Mouse (Mus musculus): ENCODE measurements at regions not wholly inside any gene's neighbourhood (a gene's known extent, or its start where the extent isn't known, plus 50 kb on each side); places are given as distances from the start of the nearest gene placed in this dataset.
"Not testable (repeated sequence)": the region's sequence is repeated elsewhere in the genome, so short reads cannot be mapped to it uniquely, and the experiment has no call there.

GRCm38 (mm10) chr6:18566934-18567333 is 52.3 kb upstream of the Cttnbp2 start:
- H3K4me1 ChIP-seq (ENCODE audit: control insufficient read depth, insufficient read depth, low read length); H3K36me3 ChIP-seq (ENCODE audit: control insufficient read depth, insufficient read depth, low read length); H3K9me3 ChIP-seq (ENCODE audit: control insufficient read depth, low read length); H3K27ac ChIP-seq (ENCODE audit: low read depth, low read length); DNase-seq (ENCODE audit: low spot score, missing footprints); ATAC-seq (ENCODE audit: low FRiP score); H3K27me3 ChIP-seq (ENCODE audit: control insufficient read depth, insufficient read depth, low read length); H3K9ac ChIP-seq (ENCODE audit: low read length); H3K4me2 ChIP-seq; H3K4me3 ChIP-seq (ENCODE audit: low read depth, low read length): not testable (repeated sequence)
- WGBS, result 75% methylated on average over 2 of the region's 2 CpGs

GRCm38 (mm10) chr6:18569221-18569620 is 54.6 kb upstream of the Cttnbp2 start:
- H3K9me3 ChIP-seq (ENCODE audit: control insufficient read depth, low read length), result no peaks in the 10 kb centered on the region
- H3K27me3 ChIP-seq (ENCODE audit: control insufficient read depth, insufficient read depth, low read length), result no peaks in the 10 kb centered on the region
- no peaks in the 10 kb centered on the region for H3K4me1 ChIP-seq (ENCODE audit: control insufficient read depth, insufficient read depth, low read length)
- H3K9ac ChIP-seq (ENCODE audit: low read length), result no peak overlapping the region
- H3K4me3 ChIP-seq (ENCODE audit: low read depth, low read length), result no peak overlapping the region
- H3K27ac ChIP-seq (ENCODE audit: low read depth, low read length), result no peak overlapping the region
- DNase-seq (ENCODE audit: low spot score, missing footprints) (no peak), ATAC-seq (ENCODE audit: low FRiP score) (no peak)
- H3K36me3 ChIP-seq (ENCODE audit: control insufficient read depth, insufficient read depth, low read length), result no peaks in the 10 kb centered on the region
- 79% methylated on average over 2 of the region's 2 CpGs for WGBS
- H3K4me2 ChIP-seq, result no peak overlapping the region

DNA sequence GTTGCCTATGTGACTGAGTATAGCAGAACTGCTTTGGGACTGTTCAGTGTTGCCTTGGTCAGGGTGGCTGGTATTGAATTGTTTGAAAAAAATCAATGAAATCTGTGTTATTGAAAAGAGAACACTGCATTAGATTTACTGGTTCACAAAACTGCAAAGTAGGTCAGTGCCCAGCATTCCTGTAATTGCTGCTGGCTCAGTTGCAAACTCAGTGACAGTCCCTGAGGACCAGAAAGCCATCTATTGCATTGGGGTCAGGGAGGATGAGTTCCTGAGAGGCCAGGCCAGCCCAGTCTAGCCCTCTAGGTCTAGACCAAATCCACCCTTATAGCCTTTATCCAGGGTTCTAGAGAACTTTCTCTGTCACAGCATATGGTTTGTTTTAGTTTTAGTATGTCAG is 63.9 kb upstream of the Cttnbp2 start:
- ATAC-seq (ENCODE audit: low FRiP score) (no peak), DNase-seq (ENCODE audit: low spot score, missing footprints) (no peak)
- no peak overlapping the region for H3K27ac ChIP-seq (ENCODE audit: low read depth, low read length)
- no peaks in the 10 kb centered on the region for H3K4me1 ChIP-seq (ENCODE audit: control insufficient read depth, insufficient read depth, low read length)
- no peaks in the 10 kb centered on the region for H3K36me3 ChIP-seq (ENCODE audit: control insufficient read depth, insufficient read depth, low read length)
- H3K9me3 ChIP-seq (ENCODE audit: control insufficient read depth, low read length), result no peaks in the 10 kb centered on the region
- H3K4me3 ChIP-seq (ENCODE audit: low read depth, low read length), result no peak overlapping the region
- no peak overlapping the region for H3K9ac ChIP-seq (ENCODE audit: low read length)
- H3K4me2 ChIP-seq, result no peak overlapping the region
- no peaks in the 10 kb centered on the region for H3K27me3 ChIP-seq (ENCODE audit: control insufficient read depth, insufficient read depth, low read length)

- no peak overlapping the region for H3K4me3 ChIP-seq (ENCODE audit: low read depth, low read length)
- ATAC-seq (ENCODE audit: low FRiP score) (no peak), DNase-seq (ENCODE audit: low spot score, missing footprints) (no peak)
- H3K9ac ChIP-seq (ENCODE audit: low read length), result no peak overlapping the region
- no peak overlapping the region for H3K27ac ChIP-seq (ENCODE audit: low read depth, low read length)
- no peaks in the 10 kb centered on the region for H3K4me1 ChIP-seq (ENCODE audit: control insufficient read depth, insufficient read depth, low read length)
- no peaks in the 10 kb centered on the region for H3K36me3 ChIP-seq (ENCODE audit: control insufficient read depth, insufficient read depth, low read length)
- H3K27me3 ChIP-seq (ENCODE audit: control insufficient read depth, insufficient read depth, low read length), result no peaks in the 10 kb centered on the region
- H3K4me2 ChIP-seq, result no peak overlapping the region
- no peaks in the 10 kb centered on the region for H3K9me3 ChIP-seq (ENCODE audit: control insufficient read depth, low read length)
Measured at GRCm38 (mm10) chr6:18589436-18589835, 74.8 kb upstream of the Cttnbp2 start.

- H3K4me3 ChIP-seq (ENCODE audit: low read depth, low read length), result no peak overlapping the region
- H3K27ac ChIP-seq (ENCODE audit: low read depth, low read length), result no peak overlapping the region
- H3K4me2 ChIP-seq, result no peak overlapping the region
- no peaks in the 10 kb centered on the region for H3K4me1 ChIP-seq (ENCODE audit: control insufficient read depth, insufficient read depth, low read length)
- no peaks in the 10 kb centered on the region for H3K27me3 ChIP-seq (ENCODE audit: control insufficient read depth, insufficient read depth, low read length)
- no peak for DNase-seq (ENCODE audit: low spot score, missing footprints)
- ATAC-seq (ENCODE audit: low FRiP score), result no peak
- no peak overlapping the region for H3K9ac ChIP-seq (ENCODE audit: low read length)
- 82% methylated on average over 5 of the region's 5 CpGs for WGBS
- no peaks in the 10 kb centered on the region for H3K36me3 ChIP-seq (ENCODE audit: control insufficient read depth, insufficient read depth, low read length)
- H3K9me3 ChIP-seq (ENCODE audit: control insufficient read depth, low read length), result no peaks in the 10 kb centered on the region
Measured at GRCm38 (mm10) chr6:18596680-18597079, 82.0 kb upstream of the Cttnbp2 start.

DNA sequence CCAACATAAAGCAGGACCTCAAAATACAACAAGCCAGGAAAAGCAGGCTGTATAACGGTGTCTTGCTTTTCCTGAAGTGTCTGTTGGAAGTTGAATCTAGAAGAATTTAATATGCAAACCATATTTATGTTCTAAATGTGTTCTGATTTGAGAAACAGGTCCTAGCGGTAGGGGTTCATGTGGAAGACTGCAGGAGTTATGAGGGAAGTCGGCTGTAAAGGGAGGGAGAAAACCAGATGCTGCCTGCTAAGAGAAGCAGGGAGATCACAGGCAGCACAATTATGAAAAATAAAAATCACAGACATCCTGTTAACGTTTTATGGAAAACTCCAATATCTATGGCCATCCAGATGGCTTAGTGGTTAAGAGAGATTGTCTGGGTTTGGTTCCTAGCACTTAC is 85.0 kb upstream of the Cttnbp2 start:
- H3K4me1 ChIP-seq (ENCODE audit: control insufficient read depth, insufficient read depth, low read length), result no peaks in the 10 kb centered on the region
- H3K4me3 ChIP-seq (ENCODE audit: low read depth, low read length), result no peak overlapping the region
- no peak overlapping the region for H3K27ac ChIP-seq (ENCODE audit: low read depth, low read length)
- WGBS, result 85% methylated on average over 4 of the region's 4 CpGs
- no peaks in the 10 kb centered on the region for H3K9me3 ChIP-seq (ENCODE audit: control insufficient read depth, low read length)
- no peak overlapping the region for H3K4me2 ChIP-seq
- ATAC-seq (ENCODE audit: low FRiP score) (no peak), DNase-seq (ENCODE audit: low spot score, missing footprints) (no peak)
- H3K9ac ChIP-seq (ENCODE audit: low read length), result no peak overlapping the region
- H3K36me3 ChIP-seq (ENCODE audit: control insufficient read depth, insufficient read depth, low read length), result no peaks in the 10 kb centered on the region
- H3K27me3 ChIP-seq (ENCODE audit: control insufficient read depth, insufficient read depth, low read length), result no peaks in the 10 kb centered on the region

- no peaks in the 10 kb centered on the region for H3K4me1 ChIP-seq (ENCODE audit: control insufficient read depth, insufficient read depth, low read length)
- no peaks in the 10 kb centered on the region for H3K9me3 ChIP-seq (ENCODE audit: control insufficient read depth, low read length)
- WGBS, result 84% methylated on average over 7 of the region's 7 CpGs
- H3K4me3 ChIP-seq (ENCODE audit: low read depth, low read length), result no peak overlapping the region
- H3K4me2 ChIP-seq, result no peak overlapping the region
- ATAC-seq (ENCODE audit: low FRiP score) (no peak), DNase-seq (ENCODE audit: low spot score, missing footprints) (no peak)
- H3K27me3 ChIP-seq (ENCODE audit: control insufficient read depth, insufficient read depth, low read length), result no peaks in the 10 kb centered on the region
- H3K9ac ChIP-seq (ENCODE audit: low read length), result no peak overlapping the region
- H3K27ac ChIP-seq (ENCODE audit: low read depth, low read length), result no peak overlapping the region
- H3K36me3 ChIP-seq (ENCODE audit: control insufficient read depth, insufficient read depth, low read length), result no peaks in the 10 kb centered on the region
Measured at GRCm38 (mm10) chr6:18601926-18602325, 87.3 kb upstream of the Cttnbp2 start.

- DNase-seq (ENCODE audit: low spot score, missing footprints) (no peak), ATAC-seq (ENCODE audit: low FRiP score) (no peak)
- no peak overlapping the region for H3K4me2 ChIP-seq
- no peaks in the 10 kb centered on the region for H3K36me3 ChIP-seq (ENCODE audit: control insufficient read depth, insufficient read depth, low read length)
- H3K4me1 ChIP-seq (ENCODE audit: control insufficient read depth, insufficient read depth, low read length), result no peaks in the 10 kb centered on the region
- H3K27me3 ChIP-seq (ENCODE audit: control insufficient read depth, insufficient read depth, low read length), result no peaks in the 10 kb centered on the region
- no peak overlapping the region for H3K4me3 ChIP-seq (ENCODE audit: low read depth, low read length)
- no peak overlapping the region for H3K27ac ChIP-seq (ENCODE audit: low read depth, low read length)
- 77% methylated on average over 6 of the region's 6 CpGs for WGBS
- H3K9me3 ChIP-seq (ENCODE audit: control insufficient read depth, low read length), result no peaks in the 10 kb centered on the region
- no peak overlapping the region for H3K9ac ChIP-seq (ENCODE audit: low read length)
Measured at GRCm38 (mm10) chr6:18621372-18622262, 107.0 kb upstream of the Cttnbp2 start.

GRCm38 (mm10) chr6:18628591-18628990 is 113.9 kb upstream of the Cttnbp2 start:
- no peak overlapping the region for H3K4me3 ChIP-seq (ENCODE audit: low read depth, low read length)
- 58% methylated on average over 1 of the region's 1 CpGs for WGBS
- no peak overlapping the region for H3K4me2 ChIP-seq
- H3K27me3 ChIP-seq (ENCODE audit: control insufficient read depth, insufficient read depth, low read length), result no peaks in the 10 kb centered on the region
- no peak overlapping the region for H3K9ac ChIP-seq (ENCODE audit: low read length)
- H3K36me3 ChIP-seq (ENCODE audit: control insufficient read depth, insufficient read depth, low read length), result no peaks in the 10 kb centered on the region
- no peak overlapping the region for H3K27ac ChIP-seq (ENCODE audit: low read depth, low read length)
- DNase-seq (ENCODE audit: low spot score, missing footprints) (no peak), ATAC-seq (ENCODE audit: low FRiP score) (no peak)
- H3K9me3 ChIP-seq (ENCODE audit: control insufficient read depth, low read length), result no peaks in the 10 kb centered on the region
- no peaks in the 10 kb centered on the region for H3K4me1 ChIP-seq (ENCODE audit: control insufficient read depth, insufficient read depth, low read length)

Measured in midbrain, embryonic 11.5 days (tissue).